Mouse (Mus musculus): ENCODE results near the gene Il23a.
"Not testable (repeated sequence)": the region's sequence is repeated elsewhere in the genome, so short reads cannot be mapped to it uniquely, and the experiment has no call there.

Il23a gene

GRCm38 (mm10) chr10:128298702-128299171 lies at the start of gene Il23a:
Gene Il23a, minus strand, starts transcription at chr10:128298752.
- no peak for DNase-seq (ENCODE audit: low spot score)

- DNase-seq (ENCODE audit: low spot score), result no peak
Observed at GRCm38 (mm10) chr10:128347541-128347940, 49.0 kb upstream of the Il23a start.

- DNase-seq (ENCODE audit: low spot score), result no peak
Observed at GRCm38 (mm10) chr10:128344568-128345275, 46.2 kb upstream of the Il23a start.

- DNase-seq (ENCODE audit: low spot score), result no peak
Observed at GRCm38 (mm10) chr10:128343436-128343835, 44.9 kb upstream of the Il23a start.

- DNase-seq (ENCODE audit: low spot score), result no peak
Observed at GRCm38 (mm10) chr10:128340257-128340656, 41.7 kb upstream of the Il23a start.

GRCm38 (mm10) chr10:128338948-128339347 lies 40.4 kb upstream of the Il23a start:
- DNase-seq (ENCODE audit: low spot score), result no peak

GRCm38 (mm10) chr10:128338415-128338814 lies 39.9 kb upstream of the Il23a start:
- no peak for DNase-seq (ENCODE audit: low spot score)

- DNase-seq (ENCODE audit: low spot score), result peak; percentile 97
Observed at GRCm38 (mm10) chr10:128337306-128338181, 39.0 kb upstream of the Il23a start, which contains the start of gene Cs. Gene Cs, plus strand, starts transcription at chr10:128337734.

- DNase-seq (ENCODE audit: low spot score), result no peak
Observed at GRCm38 (mm10) chr10:128336597-128336996, 38.0 kb upstream of the Il23a start.

GRCm38 (mm10) chr10:128336195-128336594 lies 37.6 kb upstream of the Il23a start:
- DNase-seq (ENCODE audit: low spot score), result no peak

- DNase-seq (ENCODE audit: low spot score), result peak; percentile 53
Observed at GRCm38 (mm10) chr10:128335582-128335981, 37.0 kb upstream of the Il23a start.

GRCm38 (mm10) chr10:128332358-128333249 lies 34.1 kb upstream of the Il23a start:
- DNase-seq (ENCODE audit: low spot score), result not testable (repeated sequence)

- DNase-seq (ENCODE audit: low spot score), result no peak
Observed at GRCm38 (mm10) chr10:128327610-128328009, 29.1 kb upstream of the Il23a start.

GRCm38 (mm10) chr10:128326825-128327224 lies 28.3 kb upstream of the Il23a start:
- no peak for DNase-seq (ENCODE audit: low spot score)

- no peak for DNase-seq (ENCODE audit: low spot score)
Observed at GRCm38 (mm10) chr10:128323516-128323915, 25.0 kb upstream of the Il23a start.

GRCm38 (mm10) chr10:128322141-128323108 lies 23.9 kb upstream of the Il23a start, which contains the start of gene Cnpy2:
Gene Cnpy2, plus strand, starts transcription at chr10:128322459.
- DNase-seq (ENCODE audit: low spot score), result peak; percentile 89

- DNase-seq (ENCODE audit: low spot score), result no peak
Observed at GRCm38 (mm10) chr10:128321641-128322040, 23.1 kb upstream of the Il23a start.

GRCm38 (mm10) chr10:128315578-128315977 lies 17.0 kb upstream of the Il23a start:
- no peak for DNase-seq (ENCODE audit: low spot score)

GRCm38 (mm10) chr10:128310902-128311301 lies 12.3 kb upstream of the Il23a start:
- no peak for DNase-seq (ENCODE audit: low spot score)

- DNase-seq (ENCODE audit: low spot score), result no peak
Observed at GRCm38 (mm10) chr10:128310177-128310576, 11.6 kb upstream of the Il23a start.

GRCm38 (mm10) chr10:128309654-128310053 lies 11.1 kb upstream of the Il23a start:
- DNase-seq (ENCODE audit: low spot score), result no peak

Data from testis, postnatal 14 days (tissue).